Mouse (Mus musculus) heart, adult 9 months (tissue): ENCODE data around the gene Alox5.

Experiments
- DNase-seq, 2 experiments: peaks; one replicate each; pipeline ENCODE4 v3.0.0; 2022; ENCODE audit warnings: low spot score in 2 of 2

Gene Alox5

DNA sequence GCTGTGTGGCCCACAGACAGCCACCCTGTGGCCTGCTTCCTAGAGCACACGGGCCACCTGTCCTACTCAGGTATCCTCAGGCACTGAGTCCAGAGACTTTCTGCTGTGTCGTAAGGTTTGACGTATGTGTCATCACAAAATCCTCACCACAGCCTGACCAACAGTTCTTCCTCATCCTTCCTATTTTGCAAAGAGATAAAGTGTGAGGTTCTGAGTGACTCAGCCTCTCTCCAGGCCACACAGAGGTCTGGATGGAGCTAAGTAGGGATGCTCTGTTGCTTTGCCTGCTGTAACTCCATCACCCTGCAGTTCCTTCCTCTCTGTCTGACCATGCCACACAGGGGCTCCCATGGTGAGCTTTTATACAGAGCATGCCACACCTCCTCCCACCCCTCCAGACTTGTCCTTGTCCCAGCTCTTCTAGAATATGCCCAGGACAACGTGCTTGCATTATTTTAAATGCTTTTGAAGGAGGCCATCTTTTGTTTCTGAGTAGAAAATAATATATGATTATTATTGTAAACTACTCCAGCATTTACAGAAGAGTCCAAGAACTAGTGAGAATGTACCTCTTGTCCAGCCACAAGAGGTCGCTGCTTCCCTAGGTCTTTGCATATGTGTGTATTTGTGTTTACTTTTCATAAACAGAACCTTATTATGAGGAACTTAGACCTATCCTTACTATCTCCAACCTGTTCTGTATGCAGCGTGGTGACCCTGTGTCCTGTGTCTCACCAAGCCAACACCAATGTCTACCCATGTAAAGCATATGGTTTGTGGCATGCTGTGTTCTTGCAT lies 43.3 kb downstream of the Alox5 start:
- no peak for DNase-seq

- DNase-seq = no peak
Observed at GRCm38 (mm10) chr6:116416000-116416552, 44.9 kb downstream of the Alox5 start.

DNA sequence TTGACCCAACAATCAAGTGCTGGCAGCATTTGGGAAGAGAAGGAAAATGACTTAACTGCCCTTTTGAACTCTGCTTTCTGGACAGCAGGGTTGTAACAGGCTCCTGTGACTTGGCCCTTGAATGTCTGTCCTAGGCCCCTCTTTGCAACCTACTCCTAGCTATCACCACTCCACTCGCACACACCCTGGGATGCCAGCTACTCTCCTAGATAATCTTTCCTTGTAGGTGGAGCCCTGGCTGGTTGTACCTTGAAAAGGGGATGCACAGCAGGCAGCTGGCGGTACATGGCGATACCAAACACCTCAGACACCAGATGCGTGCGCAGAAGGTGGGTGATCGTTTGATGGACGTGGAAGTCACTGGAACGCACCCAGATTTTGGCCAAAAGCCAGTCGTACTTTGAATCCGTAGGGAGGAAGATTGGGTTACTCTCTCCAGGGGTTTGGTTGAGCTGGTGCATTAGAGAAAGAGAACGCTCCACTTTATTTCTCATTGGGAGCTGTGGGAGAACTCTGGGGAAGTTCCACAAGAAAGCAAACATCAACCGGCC lies 45.8 kb downstream of the Alox5 start:
- DNase-seq = no peak

DNA sequence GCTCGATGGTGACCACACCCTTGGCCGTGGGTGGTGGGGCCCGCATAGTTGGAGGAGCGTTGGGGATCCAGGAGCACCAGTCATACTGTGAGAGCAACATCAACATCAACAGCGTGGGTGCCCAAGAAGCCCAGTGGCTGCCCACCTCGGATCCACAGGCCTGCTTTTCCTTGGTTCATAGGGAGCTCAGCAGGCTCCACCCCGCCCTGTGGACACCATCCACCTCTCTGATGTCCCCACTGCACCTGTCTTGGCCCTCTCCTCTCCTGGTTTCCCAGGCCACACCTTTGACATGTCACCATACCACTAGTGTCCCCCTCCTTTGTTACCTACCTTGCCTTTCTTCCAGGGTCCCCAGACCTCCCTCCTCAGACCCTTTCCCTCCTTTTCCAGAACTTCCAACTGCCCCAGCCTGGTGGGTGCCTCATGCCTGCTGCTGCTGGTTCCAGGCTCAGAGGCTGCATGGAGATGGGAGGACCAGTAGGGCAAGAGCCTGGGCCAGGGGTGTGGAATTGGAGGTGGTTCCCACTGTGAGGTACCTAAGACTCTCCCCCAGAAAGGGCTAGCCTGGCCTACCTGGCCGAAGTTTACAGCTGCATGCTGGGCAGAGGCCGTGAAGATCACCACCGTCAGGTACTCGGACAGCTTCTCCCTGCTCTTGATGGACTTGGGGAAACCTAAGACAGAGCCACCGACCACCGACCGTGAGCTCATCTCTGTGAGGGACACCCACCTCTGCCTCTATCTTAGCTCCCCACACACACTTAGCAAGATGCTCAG lies 48.2 kb downstream of the Alox5 start:
- DNase-seq = no peak

DNA sequence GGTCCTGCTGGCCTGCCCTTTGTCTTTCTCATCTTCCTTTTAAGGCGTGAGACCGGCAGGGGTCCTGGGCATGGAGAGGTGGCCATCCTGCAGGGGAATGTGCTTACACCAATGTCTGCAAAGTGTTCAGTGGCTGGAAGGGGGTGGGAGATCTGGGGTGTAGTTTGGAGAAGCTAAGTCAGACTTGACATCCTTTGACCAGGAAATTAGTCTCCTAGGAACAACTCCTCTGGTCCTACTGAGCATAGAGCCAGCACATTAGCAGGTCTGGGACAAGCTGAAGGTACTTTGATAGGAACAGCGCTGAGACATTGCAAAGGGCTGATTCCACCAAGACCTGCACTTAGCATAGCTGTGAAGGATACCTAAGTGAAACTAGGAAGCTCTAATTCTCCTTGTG lies 49.3 kb downstream of the Alox5 start:
- no peak for DNase-seq

- no peak for DNase-seq
Observed at GRCm38 (mm10) chr6:116410436-116410835, 50.5 kb downstream of the Alox5 start.

GRCm38 (mm10) chr6:116407956-116408657 lies 52.9 kb downstream of the Alox5 start:
- no peak for DNase-seq

DNA sequence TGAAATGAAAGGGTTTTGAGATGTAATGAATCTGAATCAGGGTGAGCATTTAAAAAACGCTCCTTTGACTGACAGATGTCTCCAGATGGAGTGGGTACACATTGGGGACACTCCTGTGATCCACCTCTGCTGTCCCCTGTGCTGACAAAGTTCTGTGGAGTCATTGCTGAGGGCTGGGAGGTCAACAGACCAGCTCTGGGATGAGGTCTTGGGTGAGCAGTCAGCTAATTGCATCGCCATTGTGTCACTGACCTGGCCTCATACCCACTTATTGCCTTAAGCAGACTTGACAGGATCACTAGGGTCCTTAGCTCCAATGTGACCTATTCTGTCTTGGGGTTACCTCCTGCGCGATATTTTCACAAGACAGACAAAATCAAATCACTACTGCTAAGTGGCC lies 53.8 kb downstream of the Alox5 start:
- DNase-seq = no peak

GRCm38 (mm10) chr6:116406680-116407079 lies 54.3 kb downstream of the Alox5 start:
- no peak for DNase-seq

DNA sequence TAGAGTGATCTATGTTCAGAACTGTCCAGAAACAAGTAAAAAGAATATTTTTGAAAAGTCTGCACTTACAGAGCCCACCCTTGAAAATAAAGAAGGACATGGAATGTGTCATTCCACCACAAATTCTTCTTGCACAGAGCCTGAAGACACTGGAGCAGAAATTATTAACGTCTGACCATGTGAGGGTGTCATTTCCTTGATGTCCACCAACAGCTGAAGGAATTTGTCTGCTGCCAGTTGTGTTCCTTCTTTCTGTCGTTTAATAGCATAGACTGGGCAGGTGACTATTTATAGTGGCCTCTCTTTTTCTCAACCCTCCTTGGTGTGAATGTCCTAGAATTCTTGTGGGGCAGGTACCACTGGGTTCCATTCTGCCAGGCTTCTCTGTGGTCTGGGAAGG lies 54.8 kb downstream of the Alox5 start:
- no peak for DNase-seq

DNA sequence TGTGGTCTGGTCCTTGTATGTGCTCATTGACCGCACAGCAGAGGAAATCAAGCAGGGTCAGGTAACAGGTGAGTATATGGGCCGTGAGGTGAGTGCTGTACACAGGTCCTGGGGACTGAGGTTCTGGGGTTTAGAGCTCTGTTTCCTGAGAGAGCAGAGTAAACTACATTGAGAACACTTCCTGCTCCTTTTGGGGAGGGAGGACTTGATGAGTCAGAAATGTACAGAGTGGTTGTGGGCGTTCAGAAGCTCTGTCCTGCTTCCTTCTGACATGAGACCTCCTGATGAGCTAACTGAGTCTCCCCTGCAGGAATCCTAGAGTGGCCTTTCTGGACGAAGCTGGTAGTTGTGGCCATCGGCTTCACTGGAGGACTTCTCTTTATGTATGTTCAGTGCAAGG lies 55.3 kb downstream of the Alox5 start:
- no peak for DNase-seq

GRCm38 (mm10) chr6:116405243-116405642 lies 55.7 kb downstream of the Alox5 start:
- DNase-seq = no peak

DNA sequence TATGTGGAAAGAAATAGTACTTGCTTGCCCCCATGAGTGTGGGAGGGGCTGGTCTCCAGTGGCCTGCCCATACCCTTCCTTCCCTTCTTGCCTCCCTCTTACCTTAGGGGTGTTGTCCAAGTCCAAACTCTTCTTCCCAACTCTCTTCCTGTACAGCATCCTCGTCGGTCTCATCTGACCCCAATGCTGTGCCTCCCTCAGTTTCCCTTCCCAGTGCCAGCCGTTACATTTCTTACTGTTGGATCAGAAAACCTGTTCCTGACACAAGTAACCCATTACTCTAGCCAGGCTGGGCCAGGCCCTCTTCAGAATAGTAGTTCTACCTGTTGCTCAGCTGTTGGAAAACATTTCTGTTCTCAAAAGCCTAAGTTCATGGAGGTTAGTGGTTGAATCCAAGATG lies 58.6 kb downstream of the Alox5 start:
- no peak for DNase-seq

DNA sequence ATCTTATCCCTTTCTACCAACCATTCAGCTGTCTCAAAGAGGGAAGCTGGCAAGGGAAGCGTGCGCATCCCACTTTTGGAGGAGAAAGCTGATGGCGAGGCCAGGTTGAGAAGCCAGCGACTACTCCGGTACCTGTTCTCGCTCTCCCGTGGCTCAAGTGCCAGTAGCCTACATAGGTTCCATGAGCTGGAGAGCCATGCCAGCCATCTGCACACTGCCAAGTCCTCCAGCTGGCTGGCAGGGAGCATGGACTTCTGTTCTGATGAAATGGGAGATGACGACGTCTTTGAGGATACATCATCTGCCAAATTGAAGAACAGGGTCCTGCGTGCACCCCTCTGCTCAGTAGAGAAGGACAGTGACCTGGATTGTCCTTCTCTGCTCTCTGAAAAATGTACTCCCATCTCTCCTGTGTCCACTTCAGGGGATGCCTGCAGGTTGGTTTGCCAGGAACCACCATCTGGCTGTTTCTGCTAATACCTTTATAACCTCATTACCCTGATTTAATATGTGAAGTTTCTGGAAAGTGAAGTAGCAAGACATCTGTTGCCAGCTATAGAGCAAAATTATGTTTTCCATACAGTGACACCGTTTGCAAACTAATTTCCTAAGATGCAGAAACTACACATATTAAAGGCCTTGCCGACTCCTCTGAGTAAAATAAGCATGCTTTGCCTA lies 59.1 kb downstream of the Alox5 start:
- DNase-seq = no peak

DNA sequence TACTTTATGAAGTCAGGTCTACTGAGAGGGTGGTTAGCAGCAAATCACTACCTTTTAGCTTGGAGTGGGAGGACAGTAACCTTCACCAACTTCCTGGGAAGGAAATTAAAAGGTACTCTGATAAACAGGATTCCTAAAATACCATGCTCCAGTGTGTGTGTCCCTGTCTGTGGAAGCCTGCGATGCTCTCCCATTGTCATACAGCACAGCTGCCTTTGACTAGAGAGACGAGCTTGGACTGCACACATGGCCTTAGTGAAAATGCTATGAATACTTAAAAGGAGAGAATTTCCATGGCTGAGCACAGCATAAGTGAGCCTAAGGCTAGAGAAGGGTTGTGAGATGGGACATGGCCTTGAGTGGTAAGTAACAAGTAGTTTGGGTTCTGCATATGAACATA lies 62.8 kb downstream of the Alox5 start:
- DNase-seq = no peak

- no peak for DNase-seq
Observed at GRCm38 (mm10) chr6:116397621-116398020, 63.4 kb downstream of the Alox5 start.

- DNase-seq = no peak
Observed at GRCm38 (mm10) chr6:116394916-116395648, 65.9 kb downstream of the Alox5 start.

DNA sequence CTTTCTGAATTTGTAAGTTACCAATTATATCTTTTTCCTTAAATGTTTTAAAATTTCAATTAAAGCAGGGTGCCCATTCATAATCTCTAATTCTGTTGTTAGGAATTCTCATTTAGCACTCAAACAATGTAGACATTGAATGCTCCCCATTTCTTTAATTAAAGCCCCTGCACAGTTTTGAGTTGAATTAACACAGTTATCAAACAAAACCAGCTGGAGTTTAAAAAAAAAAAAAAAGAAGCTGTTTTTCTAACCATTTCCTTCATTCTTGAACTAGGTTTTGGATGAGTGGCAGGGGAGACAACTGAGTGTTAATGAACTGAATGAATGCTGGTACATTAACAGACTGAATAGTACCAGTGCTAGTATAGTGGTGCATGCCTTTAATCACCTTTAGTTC lies 71.5 kb downstream of the Alox5 start:
- DNase-seq = no peak

GRCm38 (mm10) chr6:116388068-116388467 lies 72.9 kb downstream of the Alox5 start:
- DNase-seq = no peak

- DNase-seq = no peak
Observed at GRCm38 (mm10) chr6:116386506-116386905, 74.5 kb downstream of the Alox5 start.

DNA sequence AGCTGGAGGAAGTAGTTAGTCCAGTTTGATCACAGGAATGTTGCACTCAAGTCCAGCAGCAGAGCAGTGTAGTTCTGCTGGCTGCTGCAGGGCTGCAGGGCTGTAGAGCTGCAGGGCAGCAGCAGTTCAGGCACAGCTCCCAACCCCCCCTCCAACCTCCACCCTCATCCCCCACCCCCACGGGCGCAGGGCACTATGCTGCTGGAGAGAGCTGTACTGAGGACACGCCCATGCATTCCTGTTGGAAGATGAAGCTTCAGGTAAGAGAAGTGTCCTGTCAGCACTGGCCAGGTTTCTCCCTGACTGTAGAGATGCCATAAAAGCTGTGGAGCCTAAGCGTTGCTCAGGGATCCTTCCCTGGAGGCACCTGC lies 74.9 kb downstream of the Alox5 start:
- no peak for DNase-seq
